In genomic region chr9:31009334-31009733, GRCm38 (mm10) we compare ENCODE assay signal across 29 mouse cellular contexts. TPM values are rescaled to one million over a fixed set of nuclear protein-coding genes. Genes with fewer than 3 reads are reported as not detected.
DNase-seq lines count a peak whose midpoint lies in the region; ATAC-seq and TF ChIP-seq lines count a peak whose summit lies in the region.
"Had no signal": no experiment of that assay in that cellular context is flagged by ENCODE, and none has a peak within 500 bp of the region (broad histone marks: within the 10 kb centered on the region; RNA-seq: fewer than 3 reads in every experiment).

No protein-coding gene starts in this region.

- no peak overlapping the region for H3K27ac ChIP-seq in kidney, postnatal 0 days
- H3K27ac ChIP-seq in midbrain, embryonic 16.5 days (ENCODE audit: low read length): no peak overlapping the region
- H3K27ac ChIP-seq in cerebellum, adult 2 months (ENCODE audit: insufficient read depth, low read length): no peak overlapping the region
- H3K27ac ChIP-seq: heart, embryonic 13.5 days; hindbrain, embryonic 10.5 days; hindbrain, embryonic 15.5 days; liver, embryonic 14.5 days; midbrain, embryonic 15.5 days had no signal

- no peak overlapping the region for H3K4me3 ChIP-seq in kidney, postnatal 0 days (replicated peaks; ENCODE audit: low read depth, low read length)
- peak overlapping the region; percentile 2; the same call in 1 of the 2 replicates for H3K4me3 ChIP-seq in E14TG2a.4 (replicated peaks; ENCODE audit: low read length)
- no peak overlapping the region for H3K4me3 ChIP-seq in midbrain, embryonic 16.5 days (ENCODE audit: low read depth, low read length)
- H3K4me3 ChIP-seq in cerebellum, adult 2 months (replicated peaks; ENCODE audit: insufficient read depth, low read depth, low read length): no peak overlapping the region
- H3K4me3 ChIP-seq: heart, embryonic 13.5 days; hindbrain, embryonic 10.5 days; hindbrain, embryonic 15.5 days; midbrain, embryonic 15.5 days had no signal

- WGBS in kidney, postnatal 0 days: 83% methylated on average over 2 of the region's 2 CpGs
- WGBS in midbrain, embryonic 16.5 days: 87% methylated on average over 2 of the region's 2 CpGs
- 84% methylated on average over 2 of the region's 2 CpGs for WGBS in cerebellum, adult 2 months

- H3K27me3 ChIP-seq in kidney, postnatal 0 days (ENCODE audit: insufficient read depth, low read length): no peaks in the 10 kb centered on the region
- no peaks in the 10 kb centered on the region for H3K27me3 ChIP-seq in E14TG2a.4 (ENCODE audit: insufficient read depth, low read length)
- no peaks in the 10 kb centered on the region for H3K27me3 ChIP-seq in midbrain, embryonic 16.5 days (ENCODE audit: control insufficient read depth, insufficient read depth, low read depth, low read length)
- H3K27me3 ChIP-seq in cerebellum, adult 2 months (ENCODE audit: control insufficient read depth, insufficient read depth, low read length): no peaks in the 10 kb centered on the region
- H3K27me3 ChIP-seq: heart, embryonic 13.5 days; hindbrain, embryonic 15.5 days; midbrain, embryonic 15.5 days had no signal

- H3K36me3 ChIP-seq in kidney, postnatal 0 days (ENCODE audit: insufficient read depth, low read length): no peaks in the 10 kb centered on the region
- no peaks in the 10 kb centered on the region for H3K36me3 ChIP-seq in E14TG2a.4 (ENCODE audit: insufficient read depth, low read length)
- no peaks in the 10 kb centered on the region for H3K36me3 ChIP-seq in midbrain, embryonic 16.5 days (ENCODE audit: control insufficient read depth, insufficient read depth, low read length)
- H3K36me3 ChIP-seq: heart, embryonic 13.5 days; hindbrain, embryonic 10.5 days; hindbrain, embryonic 15.5 days; midbrain, embryonic 15.5 days had no signal

- no peak for ATAC-seq in kidney, postnatal 0 days (replicated peaks; ENCODE audit: low FRiP score, low read depth)
- peak; percentile 76 for ATAC-seq in granulocyte monocyte progenitor cell, adult 5-6 weeks (replicated peaks; ENCODE audit: poor library complexity, severe bottlenecking)
- no peak for ATAC-seq in midbrain, embryonic 16.5 days
- ATAC-seq: forebrain, embryonic 14.5 days; inflammation-experienced regulatory T-cells, adult 6 months; midbrain, embryonic 15.5 days had no signal

- no peaks in the 10 kb centered on the region for H3K4me1 ChIP-seq in kidney, postnatal 0 days (replicated peaks; ENCODE audit: insufficient read depth, low read length)
- H3K4me1 ChIP-seq in E14TG2a.4 (replicated peaks; ENCODE audit: low read depth, low read length): peaks cover 63% of the 10 kb centered on the region
- H3K4me1 ChIP-seq in midbrain, embryonic 16.5 days (ENCODE audit: control insufficient read depth, insufficient read depth, low read length): no peaks in the 10 kb centered on the region
- no peaks in the 10 kb centered on the region for H3K4me1 ChIP-seq in cerebellum, adult 2 months (ENCODE audit: control insufficient read depth, insufficient read depth, low read length)
- H3K4me1 ChIP-seq: hindbrain, embryonic 10.5 days; hindbrain, embryonic 15.5 days; midbrain, embryonic 15.5 days had no signal

- DNase-seq in kidney, postnatal 0 days (ENCODE audit: low spot score): peak; percentile 40
- no peak for DNase-seq in kidney, postnatal 36 days
- DNase-seq in R1 (ENCODE audit: low read depth, low spot score): peak; percentile 77
- no peak for DNase-seq in adrenal gland, postnatal 14 days
- no peak for DNase-seq in cerebellum, adult 2 months
- DNase-seq: adrenal gland, postnatal 10 days; B cell, adult 2 months; cerebellum, adult 8-10 months; cerebellum, postnatal 25 days; gastrocnemius, postnatal 36 days; heart, postnatal 10 days; kidney, adult 11 months; layer of hippocampus, adult 9-11 months; liver; lung, embryonic 14.5 days; lung, postnatal 4 days; right cerebral cortex, postnatal 25 days; thymus, adult 18-20 months; thymus, postnatal 25 days had no signal

- no peak for TF ChIP-seq POLR2A in cerebellum, adult 2 months (IDR thresholded peaks at IDR 0.05; ENCODE audit: borderline replicate concordance, insufficient read depth, low read length)

- no peaks in the 10 kb centered on the region for H3K9me3 ChIP-seq in kidney, postnatal 0 days (replicated peaks; ENCODE audit: low read length)
- H3K9me3 ChIP-seq in E14TG2a.4 (ENCODE audit: low read length): no peaks in the 10 kb centered on the region
- no peaks in the 10 kb centered on the region for H3K9me3 ChIP-seq in midbrain, embryonic 16.5 days (replicated peaks; ENCODE audit: control insufficient read depth, low read length, poor library complexity, severe bottlenecking)
- H3K9me3 ChIP-seq: heart, embryonic 13.5 days; hindbrain, embryonic 10.5 days; hindbrain, embryonic 15.5 days; midbrain, embryonic 15.5 days had no signal

- no peak overlapping the region for H3K4me2 ChIP-seq in kidney, postnatal 0 days (ENCODE audit: low read length)
- H3K4me2 ChIP-seq in midbrain, embryonic 16.5 days (ENCODE audit: low read length): no peak overlapping the region
- H3K4me2 ChIP-seq: heart, embryonic 13.5 days; hindbrain, embryonic 15.5 days; lung, embryonic 14.5 days; midbrain, embryonic 15.5 days had no signal

- TF ChIP-seq CTCF in kidney, postnatal 0 days (IDR thresholded peaks at IDR 0.05; ENCODE audit: low read depth): no peak
- TF ChIP-seq CTCF in E14TG2a.4 (conservative IDR thresholded peaks at IDR 0.05; ENCODE audit: low read length): no peak
- no peak for TF ChIP-seq CTCF in cerebellum, adult 2 months (IDR thresholded peaks at IDR 0.05; ENCODE audit: borderline replicate concordance, insufficient read depth, low read depth, low read length)

- no peak overlapping the region for H3K9ac ChIP-seq in kidney, postnatal 0 days (ENCODE audit: low read depth, low read length)
- H3K9ac ChIP-seq in midbrain, embryonic 16.5 days (ENCODE audit: low read depth, low read length): no peak overlapping the region
- H3K9ac ChIP-seq: heart, embryonic 13.5 days; hindbrain, embryonic 15.5 days; liver, embryonic 14.5 days; lung, embryonic 14.5 days; midbrain, embryonic 15.5 days had no signal

RNA-seq across cellular contexts. Expression of gene Zbtb44, which starts 21.1 kb away (rescaled TPM):
- 8.3 and 9.8 TPM in 2 replicates for polyA plus RNA-seq in kidney, postnatal 0 days (2015; fragmentation: Nextera tagmentation; extraction: Ambion mirVana)
- 35.6 and 40.1 TPM in 2 replicates for total RNA-seq in granulocyte monocyte progenitor cell, adult 5-6 weeks (2014; fragmentation: Nextera tagmentation)
- total RNA-seq in granulocyte monocyte progenitor cell, adult 5-6 weeks (2017): 29.5 and 32.4 TPM in 2 replicates
- total RNA-seq in adrenal gland, postnatal 14 days (2021): 44.2 and 46.1 TPM in 2 replicates
- 3.6 and 4.1 TPM in 2 replicates for polyA plus RNA-seq in midbrain, embryonic 16.5 days (2015; fragmentation: Nextera tagmentation; extraction: Ambion mirVana)
- polyA plus RNA-seq in cerebellum, adult 2 months (2012; rRNA removed): 7.8 and 8.6 TPM in 2 replicates

Comparison
In these comparisons a context has a peak if more than half of its experiments do, and no peak if none do; other contexts are left out.
1. DNase-seq: peak in kidney, postnatal 0 days (single experiment) and R1 (single experiment); none in kidney, postnatal 36 days (0 of 2), adrenal gland, postnatal 14 days (single experiment) and cerebellum, adult 2 months (0 of 2).